In the genomic region with DNA sequence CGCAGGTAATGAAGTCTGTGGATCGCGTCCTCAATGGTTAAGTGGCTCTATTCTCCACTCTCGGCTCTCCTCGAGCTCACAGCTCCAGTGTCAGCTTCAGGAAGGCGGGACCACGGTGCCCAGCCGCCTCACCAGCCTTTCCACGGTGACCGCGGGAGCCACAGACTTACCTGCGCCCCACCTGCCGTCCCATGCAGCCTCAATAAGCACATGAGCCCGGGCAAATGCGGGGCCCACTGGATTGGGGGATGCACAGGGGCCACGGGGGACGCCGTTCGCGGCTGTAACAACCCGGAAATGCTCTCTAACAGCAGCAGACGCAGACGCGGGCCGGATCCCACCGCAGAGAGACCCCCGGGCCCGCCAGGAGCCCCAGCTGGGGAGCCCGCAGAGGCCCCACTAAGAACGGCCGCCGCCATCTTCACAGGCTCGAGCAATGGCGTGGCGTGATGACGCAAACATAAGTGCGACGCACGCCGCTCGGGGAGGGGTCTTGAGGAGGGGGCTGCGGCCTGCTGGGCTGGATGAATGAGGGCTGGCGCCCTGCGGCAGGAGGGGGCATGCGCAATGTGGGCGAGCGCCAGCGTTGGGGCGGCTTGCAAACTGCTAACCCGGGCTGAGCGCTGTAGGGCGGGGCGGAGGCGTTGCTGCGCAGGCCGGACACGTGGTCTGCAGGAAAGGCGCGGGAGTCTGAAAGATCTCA, we compare ENCODE assay signal across 7 mouse cellular contexts. TPM values are rescaled to one million over a fixed set of nuclear protein-coding genes. Genes with fewer than 3 reads are reported as not detected.
DNase-seq lines count a peak whose midpoint lies in the region; ATAC-seq lines count a peak whose summit lies in the region.

A gene (minus strand): TSS at position 438 of the 703 bp plus-strand sequence.

- H3K4me2 ChIP-seq in midbrain, embryonic 13.5 days (replicated peaks): peak within 1 kb of the TSS; percentile 79

- peaks cover 25% of the 10 kb centered on the region for H3K4me1 ChIP-seq in embryonic facial prominence, embryonic 10.5 days
- H3K4me1 ChIP-seq in limb, embryonic 10.5 days: peaks cover 22% of the 10 kb centered on the region
- H3K4me1 ChIP-seq in midbrain, embryonic 13.5 days (replicated peaks): peaks cover 28% of the 10 kb centered on the region

- WGBS in embryonic facial prominence, embryonic 10.5 days: under 1% methylated on average over 59 of the region's 59 CpGs
- WGBS in limb, embryonic 10.5 days: under 1% methylated on average over 59 of the region's 59 CpGs
- WGBS in midbrain, embryonic 13.5 days: under 1% methylated on average over 59 of the region's 59 CpGs

- peaks cover 34% of the 10 kb centered on the region for H3K36me3 ChIP-seq in embryonic facial prominence, embryonic 10.5 days (replicated peaks)
- peaks cover 30% of the 10 kb centered on the region for H3K36me3 ChIP-seq in limb, embryonic 10.5 days
- peaks cover 8% of the 10 kb centered on the region for H3K36me3 ChIP-seq in midbrain, embryonic 13.5 days

- no peaks in the 10 kb centered on the region for H3K27me3 ChIP-seq in embryonic facial prominence, embryonic 10.5 days (replicated peaks; ENCODE audit: low read depth, poor library complexity, severe bottlenecking)
- H3K27me3 ChIP-seq in limb, embryonic 10.5 days (ENCODE audit: low read depth, poor library complexity, severe bottlenecking): no peaks in the 10 kb centered on the region
- H3K27me3 ChIP-seq in midbrain, embryonic 13.5 days: no peaks in the 10 kb centered on the region

- peak within 1 kb of the TSS; percentile 95 for H3K27ac ChIP-seq in embryonic facial prominence, embryonic 10.5 days (replicated peaks)
- peak within 1 kb of the TSS; percentile 96 for H3K27ac ChIP-seq in limb, embryonic 10.5 days
- H3K27ac ChIP-seq in midbrain, embryonic 13.5 days: peak within 1 kb of the TSS; percentile 74

- H3K4me3 ChIP-seq in embryonic facial prominence, embryonic 10.5 days: peak within 1 kb of the TSS; percentile 91
- H3K4me3 ChIP-seq in limb, embryonic 10.5 days: peak within 1 kb of the TSS; percentile 99
- H3K4me3 ChIP-seq in midbrain, embryonic 13.5 days (replicated peaks): peak within 1 kb of the TSS; percentile 99

- no peaks in the 10 kb centered on the region for H3K9me3 ChIP-seq in embryonic facial prominence, embryonic 10.5 days
- no peaks in the 10 kb centered on the region for H3K9me3 ChIP-seq in limb, embryonic 10.5 days (replicated peaks)
- H3K9me3 ChIP-seq in midbrain, embryonic 13.5 days: no peaks in the 10 kb centered on the region

- H3K9ac ChIP-seq in midbrain, embryonic 13.5 days (replicated peaks): peak within 1 kb of the TSS; percentile 98

- ATAC-seq in granulocyte monocyte progenitor cell, adult 5-6 weeks (replicated peaks; ENCODE audit: poor library complexity, severe bottlenecking): peak; percentile 96
- ATAC-seq in midbrain, embryonic 13.5 days: peak; percentile 99

- peak; percentile 91 for DNase-seq in adrenal gland, postnatal 10 days
- peak; percentile 99 for DNase-seq in embryonic facial prominence, embryonic 10.5 days (ENCODE audit: low spot score)
- DNase-seq in kidney, adult 11 months: peak; percentile 82
- DNase-seq in limb, embryonic 10.5 days (ENCODE audit: low spot score): peak; percentile 98
- peak; percentile 73 for DNase-seq in spleen, adult 12 weeks (ENCODE audit: low spot score)

RNA-seq across cellular contexts. Expression of the gene that starts here (rescaled TPM):
- 10 to 100 TPM; 23.2 to 24.6 TPM for total RNA-seq in adrenal gland, postnatal 10 days (2021)
- polyA plus RNA-seq in embryonic facial prominence, embryonic 10.5 days (2016; fragmentation: Nextera tagmentation; extraction: Ambion mirVana): 60.7 and 62.0 TPM in 2 replicates
- total RNA-seq in granulocyte monocyte progenitor cell, adult 5-6 weeks (2014; fragmentation: Nextera tagmentation): 31.6 and 33.0 TPM in 2 replicates
- total RNA-seq in granulocyte monocyte progenitor cell, adult 5-6 weeks (2017): 9.9 and 12.7 TPM in 2 replicates
- polyA plus RNA-seq in limb, embryonic 10.5 days (2016; fragmentation: Nextera tagmentation; extraction: Ambion mirVana): 63.0 and 65.1 TPM in 2 replicates
- 33.9 and 34.1 TPM in 2 replicates for polyA plus RNA-seq in midbrain, embryonic 13.5 days (2015; fragmentation: Nextera tagmentation; extraction: Ambion mirVana)

Comparison
In these comparisons a context has a peak if more than half of its experiments do, and no peak if none do; other contexts are left out.
1. Peak in every context shown above with its lines: DNase-seq, ATAC-seq, H3K4me3 ChIP-seq and H3K27ac ChIP-seq.